Mouse (Mus musculus): ENCODE results near the gene Amz1.

The Amz1 gene

DNA sequence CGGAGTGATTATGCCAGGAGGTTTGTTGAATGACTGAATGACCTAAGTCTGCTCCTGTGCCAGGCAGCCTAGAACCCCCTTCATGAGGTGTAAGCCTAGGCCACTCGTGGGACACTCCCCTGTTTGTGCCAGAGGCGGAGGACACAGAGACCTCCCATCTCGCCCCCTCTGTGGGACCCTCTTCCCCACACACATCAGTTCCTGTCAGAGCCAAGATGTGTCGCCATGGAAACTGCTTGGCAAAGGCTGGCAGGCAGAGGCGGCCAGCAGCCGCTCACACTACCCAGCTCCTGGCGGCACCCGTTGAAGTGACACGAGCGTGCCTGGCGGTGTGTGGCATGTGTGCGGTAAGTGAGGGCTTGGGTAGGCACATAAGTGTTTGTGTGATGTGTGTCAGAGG lies at the start of gene Amz1:
Gene Amz1 (plus strand): TSS at position 306 of the 400 bp plus-strand sequence.
- no peak for DNase-seq (ENCODE audit: low read depth, low spot score)

DNA sequence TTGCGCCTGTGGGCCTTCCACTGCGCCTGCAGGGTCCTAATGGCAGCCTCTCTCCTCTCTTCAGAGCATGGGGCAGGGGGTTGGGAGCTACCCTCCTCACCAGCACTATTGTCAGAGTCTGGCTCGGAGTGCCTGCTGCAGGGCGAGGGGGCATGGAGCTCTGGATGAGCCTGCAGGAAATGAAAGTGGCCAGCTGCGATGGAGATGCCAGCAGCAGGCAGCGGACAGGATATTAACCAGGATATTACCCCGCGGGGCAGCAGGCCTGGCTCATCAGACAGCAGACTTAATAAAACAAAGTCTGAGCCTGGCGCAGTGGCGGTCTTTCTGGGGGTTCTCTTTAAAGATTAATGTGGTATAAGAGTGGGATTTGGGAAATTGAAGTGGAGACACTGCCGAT lies 48.8 kb upstream of the Amz1 start:
- DNase-seq (ENCODE audit: low read depth, low spot score): no peak

DNA sequence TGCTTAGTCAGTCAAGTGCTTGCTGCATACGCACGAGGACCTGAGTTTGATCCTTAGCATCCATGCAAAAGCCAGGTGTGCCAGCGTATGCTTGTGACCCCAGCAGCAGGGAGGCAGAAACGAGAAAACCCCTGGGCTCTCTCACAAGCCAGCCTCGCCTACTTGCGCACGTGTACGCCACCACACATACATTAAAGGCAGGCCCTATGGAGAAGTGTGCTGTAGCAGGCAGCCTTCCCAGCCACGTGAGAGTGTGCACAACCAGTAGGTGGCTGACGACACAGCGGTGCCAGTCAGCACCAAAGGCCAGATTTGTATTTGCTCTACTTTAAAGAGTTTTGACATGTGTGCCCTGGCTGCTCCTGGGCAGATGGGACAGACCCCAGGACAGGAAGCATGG lies 48.3 kb upstream of the Amz1 start:
- DNase-seq (ENCODE audit: low read depth, low spot score): no peak

DNA sequence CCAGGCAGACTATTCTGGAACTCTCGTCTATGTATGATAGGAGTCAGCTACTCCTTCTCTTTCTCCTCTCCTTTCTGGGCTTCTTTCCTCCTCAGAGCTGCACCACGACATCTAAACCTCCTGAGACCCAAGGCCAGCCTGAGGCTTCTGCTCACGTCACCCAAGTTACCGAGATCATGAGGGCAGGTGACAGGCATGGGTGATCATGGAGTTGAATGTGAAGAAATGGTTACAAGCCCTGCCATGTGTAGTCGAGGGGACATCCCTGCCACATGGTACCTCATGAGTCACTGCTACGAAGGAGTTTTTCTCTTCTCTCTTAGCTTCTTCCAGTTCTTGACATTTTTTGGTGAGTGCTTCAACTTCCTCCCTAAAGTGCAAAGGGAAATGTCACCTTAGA lies 46.8 kb upstream of the Amz1 start:
- no peak for DNase-seq (ENCODE audit: low read depth, low spot score)

DNA sequence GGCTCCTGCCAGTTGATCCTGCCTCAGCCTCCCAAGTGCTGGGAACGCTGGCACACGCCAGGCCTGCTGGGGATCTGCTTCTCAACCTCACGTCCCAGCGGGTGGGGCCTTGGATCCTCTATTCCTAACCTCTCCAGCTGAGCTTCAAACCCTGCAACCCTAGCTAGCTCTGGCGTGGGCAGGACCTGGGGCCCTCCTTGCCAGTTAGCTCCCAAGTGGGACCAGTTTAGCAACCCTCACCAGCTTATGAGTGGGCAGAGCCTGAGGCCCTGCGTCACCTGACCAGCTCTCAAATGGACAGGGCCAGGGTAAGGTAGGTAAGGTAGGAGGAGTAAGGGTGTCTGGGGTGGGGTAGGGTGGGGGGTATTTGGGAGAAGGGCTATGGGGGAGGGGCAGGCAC lies 43.9 kb upstream of the Amz1 start:
- DNase-seq (ENCODE audit: low read depth, low spot score): no peak

DNA sequence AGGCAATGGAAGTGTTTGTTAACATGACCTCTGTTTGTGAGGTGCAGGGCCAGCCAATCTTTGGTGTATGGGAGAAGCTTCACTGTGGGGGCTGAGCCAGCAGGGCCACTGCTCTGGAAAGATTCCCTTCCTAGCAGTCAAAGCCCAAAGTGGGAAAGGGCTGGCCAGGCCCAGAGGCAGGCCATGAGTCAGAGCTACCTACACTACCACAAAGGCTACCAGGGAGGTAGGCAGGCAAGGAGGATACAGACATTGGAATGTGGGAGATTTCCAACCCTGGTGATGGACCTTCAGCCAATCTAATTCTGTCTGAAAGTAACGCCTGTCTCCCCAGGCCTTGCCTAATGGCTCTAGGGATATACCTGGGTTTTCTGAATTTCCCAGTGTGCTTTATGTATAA lies 43.0 kb upstream of the Amz1 start:
- DNase-seq (ENCODE audit: low read depth, low spot score): no peak

DNA sequence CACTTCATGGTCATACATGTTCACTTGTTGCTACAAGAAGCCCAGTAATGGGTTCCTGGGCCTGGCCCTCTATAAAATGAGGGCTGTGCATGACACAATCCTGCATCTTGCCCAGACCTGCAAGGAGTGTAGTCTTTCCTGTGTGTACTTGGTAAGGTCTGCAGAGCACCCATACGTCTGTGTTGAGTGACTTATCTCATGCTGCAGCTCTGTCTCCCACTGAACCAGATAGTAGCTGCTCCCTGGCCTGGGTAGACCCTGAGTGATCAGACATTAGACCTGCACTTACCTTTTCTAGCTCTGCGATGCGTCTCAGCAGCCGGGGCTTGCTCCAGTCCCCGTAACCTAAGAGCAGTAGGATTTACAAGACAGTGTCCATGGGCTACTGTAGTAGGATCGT lies 41.8 kb upstream of the Amz1 start:
- DNase-seq (ENCODE audit: low read depth, low spot score): no peak

DNA sequence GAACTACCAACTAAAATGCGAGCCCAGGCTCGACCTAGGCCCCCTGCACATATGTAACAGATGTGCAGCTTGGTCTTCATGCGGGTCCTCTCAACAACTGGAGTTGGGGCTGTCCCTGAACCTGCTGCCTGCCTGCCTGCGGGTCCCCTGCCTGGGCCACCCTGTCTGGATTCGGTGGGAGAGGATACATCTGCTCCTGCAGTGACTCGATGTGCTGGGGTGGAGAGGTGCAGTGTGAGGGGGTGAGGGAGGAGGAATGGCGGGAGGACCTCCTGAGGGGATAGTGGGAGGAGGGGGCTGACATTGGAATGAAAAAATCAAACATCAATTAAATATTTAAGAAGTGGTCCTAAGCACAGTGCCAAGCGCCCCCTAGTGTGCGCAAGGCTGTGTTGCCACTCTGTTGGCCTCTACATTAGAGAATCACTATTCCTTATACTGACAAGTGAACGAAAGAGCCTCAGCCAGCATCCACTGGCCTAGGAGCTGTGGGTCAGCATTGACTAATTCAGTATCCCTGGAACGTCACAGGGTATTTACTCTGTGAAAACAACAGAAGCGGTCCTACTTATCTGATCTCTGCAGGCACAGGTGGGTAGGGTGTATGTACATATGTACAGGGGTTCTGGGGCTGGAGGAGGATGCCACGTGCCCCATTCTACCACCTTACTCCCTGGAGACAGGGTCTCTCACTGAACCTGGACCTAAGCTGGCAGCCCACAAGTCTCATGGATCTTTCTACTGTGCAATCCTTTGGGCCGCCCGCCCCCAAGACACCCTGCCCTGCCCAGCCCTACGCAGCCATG lies 39.4 kb upstream of the Amz1 start:
- DNase-seq (ENCODE audit: low read depth, low spot score): no peak

DNA sequence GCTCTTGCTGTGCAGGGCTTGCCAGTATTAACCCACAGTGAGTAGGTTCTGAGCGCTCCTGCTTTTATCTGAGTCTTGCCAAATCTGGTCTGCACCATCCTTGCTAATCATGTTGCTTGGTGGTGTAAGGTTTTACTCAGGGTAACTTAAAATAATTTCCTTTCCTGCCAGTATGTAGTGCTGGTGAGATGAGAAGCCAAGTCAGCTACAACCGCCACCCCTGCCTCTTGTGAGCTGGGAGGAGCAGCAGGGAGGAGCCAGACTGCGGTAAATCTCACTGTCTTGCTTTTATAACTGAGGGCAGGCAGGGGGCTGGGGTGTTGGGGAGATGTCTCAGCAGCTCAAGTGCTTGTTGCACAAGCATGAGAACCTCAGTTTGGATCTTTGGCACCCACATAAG lies 35.5 kb upstream of the Amz1 start:
- DNase-seq (ENCODE audit: low read depth, low spot score): no peak

DNA sequence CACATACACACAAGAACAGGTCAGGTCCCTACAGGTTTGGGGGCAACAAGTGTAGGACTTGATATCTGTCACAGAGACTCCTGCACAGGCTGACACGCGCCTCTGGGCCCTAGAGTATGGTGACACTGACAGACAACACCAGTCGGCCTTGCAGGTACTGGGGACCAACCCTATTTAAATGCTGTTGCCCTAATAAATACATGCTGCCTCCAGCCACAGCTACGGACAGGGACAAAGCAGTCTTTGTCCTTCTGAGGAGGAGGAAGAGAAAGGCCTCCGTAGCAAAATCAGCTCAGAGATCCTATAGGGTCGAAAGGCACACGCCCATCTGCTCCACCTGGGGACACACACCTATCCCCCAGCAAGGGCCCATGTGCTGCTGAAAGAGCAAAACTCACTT lies 27.9 kb upstream of the Amz1 start:
- no peak for DNase-seq (ENCODE audit: low read depth, low spot score)

DNA sequence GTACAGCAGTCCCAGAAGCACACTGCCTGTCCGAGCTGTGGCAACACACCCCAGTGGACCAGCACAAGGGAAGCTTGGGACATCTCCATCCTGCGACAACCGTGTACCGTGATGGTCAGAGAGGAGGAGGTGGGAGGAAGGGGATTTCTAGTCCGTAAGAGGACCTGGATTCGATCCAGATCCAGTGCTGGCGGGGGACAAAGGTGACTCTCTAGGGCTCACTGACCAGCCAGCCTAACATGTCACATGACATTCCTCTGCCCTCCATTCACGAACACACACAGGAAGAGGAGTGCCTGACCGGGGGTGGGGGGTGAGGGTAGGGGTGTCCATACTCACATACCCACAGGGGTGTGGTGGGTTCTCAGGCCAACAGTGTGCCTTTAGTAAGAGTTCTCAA lies 24.2 kb upstream of the Amz1 start:
- no peak for DNase-seq (ENCODE audit: low read depth, low spot score)

DNA sequence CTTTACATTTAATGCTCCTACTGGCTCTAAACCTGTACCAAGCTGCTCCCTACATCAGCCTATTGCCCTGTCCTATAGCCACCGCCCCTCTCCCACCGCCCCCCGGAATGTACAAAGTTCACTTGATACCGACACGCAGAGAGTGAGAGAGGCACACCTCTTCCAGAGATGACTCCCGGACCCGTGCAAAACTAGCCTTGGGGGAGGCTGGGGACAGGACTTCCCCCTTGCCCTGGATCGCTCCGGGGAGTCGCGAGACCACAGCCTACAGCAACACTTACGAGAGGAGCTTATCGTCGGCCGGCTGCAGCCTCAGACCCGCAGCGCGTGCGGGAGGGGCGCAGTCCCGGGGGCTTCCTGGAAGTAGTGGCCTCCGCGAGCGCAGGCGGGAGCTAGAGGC lies 22.3 kb upstream of the Amz1 start:
- DNase-seq (ENCODE audit: low read depth, low spot score): no peak

DNA sequence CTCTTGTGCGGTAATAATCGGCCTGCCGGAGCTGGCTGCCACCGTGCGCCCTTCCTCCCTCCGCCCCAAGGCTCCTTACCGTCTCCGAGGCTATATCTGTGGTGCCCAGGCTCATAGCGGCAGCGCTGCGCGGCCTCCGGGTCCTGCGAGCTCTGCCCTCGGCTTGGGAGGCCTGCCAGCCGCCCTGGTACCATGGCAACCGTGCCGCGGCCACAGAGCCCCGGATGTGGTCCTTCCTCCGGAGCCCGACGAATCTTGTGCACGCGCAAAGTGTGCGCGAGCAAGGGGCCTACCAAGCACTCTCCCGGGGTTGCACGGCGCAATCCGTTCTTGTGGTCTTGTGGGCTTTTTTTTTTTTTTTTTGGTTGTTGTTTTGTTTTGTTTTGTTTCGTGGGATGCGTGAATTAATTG lies 21.8 kb upstream of the Amz1 start, which contains the start of gene Iqce:
Gene Iqce (minus strand): TSS at position 276 of the 411 bp plus-strand sequence.
- DNase-seq (ENCODE audit: low read depth, low spot score): peak; percentile 63

DNA sequence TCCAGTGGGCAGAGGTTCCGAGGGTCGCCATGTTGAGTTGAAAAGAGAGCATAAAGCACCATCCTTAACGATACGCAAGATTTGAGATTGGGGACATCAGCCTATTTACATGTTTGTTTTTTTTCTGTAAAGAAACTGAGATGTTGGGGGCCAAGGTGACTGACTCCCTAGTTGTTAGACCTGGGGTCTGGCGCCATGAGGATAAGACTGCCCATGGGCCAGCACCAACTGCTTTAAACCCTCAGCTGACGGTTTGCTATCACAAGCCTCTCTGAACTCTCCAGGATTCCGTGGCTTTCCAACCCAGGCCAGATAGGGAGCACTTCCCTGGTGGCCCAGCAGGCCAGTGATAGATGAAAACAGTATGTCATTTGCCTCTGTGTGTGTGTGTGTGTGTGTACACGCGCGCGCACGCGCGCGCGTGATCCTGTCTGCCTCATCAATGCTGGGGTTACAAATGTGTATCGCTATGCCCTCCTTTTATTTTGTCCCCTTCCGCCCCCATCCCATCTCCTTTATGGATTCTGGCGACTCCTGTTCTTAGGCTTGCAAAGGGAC lies 21.2 kb upstream of the Amz1 start:
- DNase-seq (ENCODE audit: low read depth, low spot score): no peak

DNA sequence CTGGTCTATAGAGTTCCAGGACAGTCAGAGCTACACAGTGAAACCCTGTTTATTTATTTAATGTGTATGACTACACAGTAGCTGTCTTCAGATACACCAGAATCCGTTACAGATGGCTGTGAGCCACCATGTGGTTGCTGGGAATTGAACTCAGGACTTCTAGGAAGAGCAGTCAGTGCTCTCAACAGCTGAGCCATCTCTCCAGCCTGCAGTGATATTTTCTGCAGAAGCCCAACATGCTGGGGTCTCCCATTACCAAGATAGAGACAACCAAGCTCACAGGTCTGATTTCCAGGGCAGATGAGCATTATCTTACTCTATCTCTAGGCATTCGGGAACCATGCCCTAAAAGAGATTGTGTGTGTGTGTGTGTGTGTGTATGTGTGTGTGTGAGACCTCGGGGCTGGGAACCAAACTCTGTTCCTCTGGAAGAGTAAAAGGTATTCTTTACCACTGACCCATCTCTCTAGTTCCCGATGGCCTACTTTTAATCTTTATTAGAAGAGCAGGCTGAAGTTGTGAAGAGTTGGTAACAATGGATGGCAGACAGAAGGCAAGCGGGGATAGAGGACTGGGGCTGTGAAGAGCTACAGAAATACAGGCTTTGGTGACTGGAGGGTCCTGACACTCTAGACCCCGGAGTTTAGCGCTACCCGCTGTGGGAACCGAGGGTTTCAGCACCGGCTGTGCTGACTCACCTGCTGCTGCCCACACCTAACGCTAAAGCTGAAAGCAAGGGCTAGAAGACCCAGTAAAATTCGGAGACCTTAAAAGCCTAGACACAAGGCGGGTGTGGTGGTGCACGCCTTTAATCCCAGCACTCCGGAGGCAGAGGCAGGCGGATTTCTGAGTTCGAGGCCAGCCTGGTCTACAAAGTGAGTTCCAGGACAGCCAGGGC lies 20.2 kb upstream of the Amz1 start:
- no peak for DNase-seq (ENCODE audit: low read depth, low spot score)

DNA sequence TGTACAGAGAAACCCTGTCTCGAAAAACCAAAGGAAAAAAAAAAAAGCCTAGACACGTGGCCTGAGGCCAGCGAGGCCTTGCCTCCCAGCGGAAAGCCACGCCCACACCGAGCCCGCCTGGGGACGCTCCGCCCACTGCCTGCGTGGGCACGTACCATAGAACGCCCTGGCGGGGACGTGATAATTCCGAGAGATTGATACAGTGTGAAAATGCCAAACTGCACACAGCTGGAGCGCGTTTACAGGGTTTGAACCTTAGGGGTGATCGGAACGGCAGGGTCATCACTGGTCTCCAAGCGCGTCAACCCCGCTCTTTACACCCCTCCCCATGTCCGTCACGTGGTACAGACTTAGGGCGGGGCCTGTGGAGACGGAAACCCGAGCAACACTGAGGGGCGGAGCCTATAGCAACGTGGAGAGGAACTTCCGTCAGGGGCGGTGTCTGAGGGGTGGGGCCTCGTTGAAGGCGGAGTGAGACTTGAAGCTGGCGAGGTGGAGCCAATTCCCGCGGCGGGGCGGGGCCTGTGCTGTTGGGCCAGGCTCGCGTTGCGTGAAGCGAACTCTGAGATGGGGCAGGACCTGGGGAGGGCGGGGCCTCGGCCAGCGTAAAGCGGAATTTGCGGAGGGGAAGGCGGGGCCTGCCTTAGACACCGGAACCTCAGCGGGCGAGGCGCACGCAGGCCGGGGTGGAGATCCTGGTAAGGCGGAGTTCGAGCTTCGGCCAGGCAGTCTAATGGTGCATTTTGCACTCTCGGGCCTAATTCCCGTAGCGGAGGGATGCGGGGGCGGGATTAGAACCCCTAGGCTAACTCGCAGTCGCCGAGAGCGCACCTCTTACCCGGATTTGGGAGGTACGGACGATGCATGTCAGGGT lies 19.3 kb upstream of the Amz1 start, which contains the start of gene Brat1:
Gene Brat1 (plus strand): TSS at position 634 of the 874 bp plus-strand sequence.
- DNase-seq (ENCODE audit: low read depth, low spot score): peak; percentile 99

DNA sequence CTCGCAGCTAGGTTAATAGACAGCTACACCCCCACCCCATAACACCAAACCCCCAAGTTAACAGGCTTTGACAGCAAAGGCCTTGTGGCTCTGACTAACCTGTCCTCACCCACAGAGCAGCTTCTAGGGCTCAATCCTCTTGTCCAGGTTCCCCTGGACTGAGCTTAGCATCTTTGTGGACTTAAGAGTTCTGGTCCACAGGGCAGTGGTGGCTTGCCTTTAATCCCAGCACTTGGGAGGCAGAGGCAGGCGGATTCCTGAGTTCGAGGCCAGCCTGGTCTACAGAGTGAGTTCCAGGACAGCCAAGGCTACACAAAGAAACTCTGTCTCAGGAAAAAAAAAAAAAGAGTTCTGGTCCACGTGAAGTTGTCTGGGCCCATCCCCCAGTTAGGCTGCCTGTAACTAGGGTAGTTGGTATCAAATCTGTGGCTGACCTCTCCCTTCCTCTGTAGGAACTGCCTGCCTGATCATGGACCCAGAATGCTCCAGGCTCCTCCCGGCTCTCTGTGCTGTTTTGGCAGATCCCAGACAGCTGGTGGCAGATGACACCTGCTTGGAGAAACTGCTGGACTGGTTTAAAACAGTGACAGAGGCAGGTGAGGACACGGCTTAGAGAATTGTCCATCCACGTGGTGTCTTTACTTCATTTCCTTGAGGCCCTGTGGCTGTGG lies 18.3 kb upstream of the Amz1 start:
- DNase-seq (ENCODE audit: low read depth, low spot score): no peak

DNA sequence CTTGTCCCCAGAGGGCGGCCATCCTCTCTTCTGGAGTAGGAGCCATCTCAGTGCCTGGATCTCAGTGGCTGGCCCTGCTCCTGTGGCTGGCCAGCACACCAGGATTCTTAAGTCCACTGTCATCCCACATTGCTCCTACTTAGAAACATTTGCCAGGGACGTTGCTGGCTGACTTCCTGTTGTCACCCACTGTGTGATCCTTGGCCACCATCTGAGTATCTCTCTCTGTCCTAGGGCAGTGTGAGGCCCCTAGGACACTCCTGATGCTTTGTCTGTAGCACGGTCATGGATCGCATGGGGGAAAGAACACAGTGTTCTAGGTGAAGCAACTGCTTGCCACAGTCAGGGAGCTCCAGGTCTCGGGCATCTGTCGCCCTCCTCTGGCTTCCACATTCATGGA lies 13.6 kb upstream of the Amz1 start:
- no peak for DNase-seq (ENCODE audit: low read depth, low spot score)

DNA sequence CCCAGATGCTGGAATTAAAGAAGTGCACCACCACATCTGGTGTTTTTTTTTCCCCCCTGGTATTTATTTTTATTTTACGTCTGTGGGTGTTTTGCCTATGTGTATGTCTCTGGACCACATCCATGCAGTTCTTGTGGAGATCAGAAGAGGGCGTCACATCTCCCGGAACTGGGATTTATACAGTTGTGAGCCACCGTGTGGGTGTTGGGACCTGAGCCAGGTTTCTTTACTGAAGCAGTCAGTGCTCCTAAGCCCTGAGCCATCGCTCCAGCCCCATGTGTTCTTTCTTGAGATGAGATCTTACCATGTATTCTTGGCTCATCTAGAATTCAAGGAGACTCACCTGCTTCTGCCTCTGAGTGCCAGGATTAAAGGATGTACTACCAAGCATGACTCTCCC lies 12.9 kb upstream of the Amz1 start:
- no peak for DNase-seq (ENCODE audit: low read depth, low spot score)

DNA sequence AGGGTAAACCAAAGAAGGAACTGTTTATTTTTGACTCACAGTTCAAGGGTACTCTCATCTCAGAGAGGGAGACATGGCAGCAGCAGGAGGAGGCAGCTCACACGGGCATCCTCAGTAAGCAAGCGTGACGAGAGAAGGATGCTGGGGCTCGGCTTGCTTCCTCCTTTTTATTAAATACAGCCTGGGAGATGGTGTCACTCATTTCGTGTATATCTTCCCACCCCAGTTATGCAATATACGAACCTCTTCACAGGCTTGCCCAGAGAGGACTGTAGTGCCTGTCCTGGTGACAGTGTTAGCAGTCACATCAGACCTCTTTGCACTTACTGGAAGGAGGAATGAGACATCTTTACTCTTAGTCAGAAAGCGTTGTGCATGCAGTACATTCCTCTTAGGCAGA lies 3.2 kb upstream of the Amz1 start:
- DNase-seq (ENCODE audit: low read depth, low spot score): no peak

DNA sequence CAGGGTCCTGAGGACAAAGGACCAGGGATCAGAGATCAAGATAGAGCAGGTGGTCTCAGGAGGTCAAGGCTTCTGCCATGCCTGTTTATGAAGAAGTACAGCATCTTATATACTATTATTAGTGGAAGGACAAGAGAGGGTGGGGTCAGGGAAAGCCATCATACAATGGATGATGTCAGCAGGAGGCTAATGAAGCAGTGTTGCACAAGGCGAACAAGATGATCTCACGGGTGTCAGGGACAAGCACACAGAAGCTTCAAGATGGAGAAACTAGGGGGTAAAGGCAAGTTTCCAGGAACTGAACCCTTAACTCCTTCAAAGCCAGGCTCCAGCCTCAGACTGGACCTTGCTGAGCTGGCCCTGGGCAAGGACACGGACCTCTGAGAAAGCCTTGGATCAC lies 1.8 kb upstream of the Amz1 start:
- DNase-seq (ENCODE audit: low read depth, low spot score): no peak
